Mouse (Mus musculus) CH12.LX (cell line): ENCODE data around the gene Nes. TPM values are rescaled to one million over a fixed set of nuclear protein-coding genes. Genes with fewer than 3 reads are reported as not detected.
A peak's percentile ranks its signal among the peaks of the same experiment; 100 is the strongest.

Source experiments
- DNase-seq: peaks from one replicate; pipeline ENCODE4 v3.0.0-alpha.2; 2013; ENCODE audit errors: extremely low read depth
- H3K27ac ChIP-seq: 2 replicates; pipeline ENCODE4 v1.5.1; 2012; ENCODE audit warnings: low read depth, mild to moderate bottlenecking, control low read depth, moderate library complexity; ENCODE audit not compliant: insufficient read depth
- H3K27me3 ChIP-seq: replicated peaks from 2 replicates; pipeline ENCODE3; 2012; ENCODE audit warnings: inconsistent platforms
- H3K36me3 ChIP-seq, 2 experiments: replicated peaks in 1 of 2; 2 replicates each; pipeline versions ENCODE3 to v1.6.1; 2012; ENCODE audit warnings: inconsistent platforms in 1 of 2, low read length in 1 of 2, mild to moderate bottlenecking in 1 of 2, mixed read lengths in 1 of 2, moderate library complexity in 1 of 2; ENCODE audit not compliant: control insufficient read depth in 1 of 2, insufficient read depth in 1 of 2
- H3K4me1 ChIP-seq, 2 experiments: 2 replicates each; pipeline ENCODE4 v1.6.1; 2012; ENCODE audit warnings: inconsistent platforms in 1 of 2, moderate library complexity in 1 of 2; ENCODE audit not compliant: insufficient read depth in 2 of 2, control insufficient read depth in 1 of 2
- H3K4me2 ChIP-seq: 2 replicates; pipeline ENCODE4 v1.6.1; 2012; ENCODE audit warnings: low read depth, mild to moderate bottlenecking, control low read depth; ENCODE audit not compliant: poor library complexity, insufficient read depth, severe bottlenecking
- H3K4me3 ChIP-seq, 3 experiments: fragments of 150-350 bp in 1 of 3; sonication (generic) in 1 of 3; replicated peaks in 1 of 3; 2 replicates each; pipeline versions ENCODE3 to v1.5.1; 2011 to 2012; ENCODE audit warnings: low read depth in 2 of 3, low read length in 2 of 3, mild to moderate bottlenecking in 2 of 3, moderate library complexity in 2 of 3, control low read depth in 1 of 3, improper control_type of control experiment in 1 of 3, inconsistent platforms in 1 of 3, mixed read lengths in 1 of 3; ENCODE audit not compliant: poor library complexity in 1 of 3
- H3K79me2 ChIP-seq: replicated peaks from 2 replicates; pipeline ENCODE4 v1.6.1; 2012; ENCODE audit warnings: mild to moderate bottlenecking, moderate library complexity; ENCODE audit not compliant: control insufficient read depth, poor library complexity, insufficient read depth, severe bottlenecking; ENCODE audit errors: extremely low read depth
- H3K9ac ChIP-seq: 2 replicates; pipeline ENCODE4 v1.6.1; 2012; ENCODE audit warnings: low read depth, mild to moderate bottlenecking, control low read depth, moderate library complexity; ENCODE audit not compliant: insufficient read depth
- H3K9me3 ChIP-seq: replicated peaks from 2 replicates; pipeline ENCODE3; 2012; ENCODE audit warnings: low read length, inconsistent platforms, mixed read lengths
- BHLHE40 ChIP-seq: IDR thresholded peaks from 2 replicates; pipeline ENCODE4 v1.6.1; 2011; ENCODE audit warnings: mild to moderate bottlenecking, low read depth, low read length, improper control_type of control experiment
- CHD2 ChIP-seq: IDR thresholded peaks from 2 replicates; pipeline ENCODE4 v1.6.1; 2011; ENCODE audit warnings: low read length, improper control_type of control experiment
- E2F4 ChIP-seq: IDR thresholded peaks from 2 replicates; pipeline ENCODE4 v1.6.1; 2011; ENCODE audit warnings: low read depth, low read length, improper control_type of control experiment; ENCODE audit not compliant: insufficient replicate concordance
- EP300 ChIP-seq: IDR thresholded peaks from 2 replicates; pipeline ENCODE4 v1.6.1; 2011; ENCODE audit warnings: low read length, improper control_type of control experiment
- ETS1 ChIP-seq: conservative IDR thresholded peaks from 2 replicates; pipeline ENCODE4 v1.6.1; 2012; ENCODE audit warnings: low read depth, mild to moderate bottlenecking, inconsistent platforms, low read length, improper control_type of control experiment, moderate library complexity
- GABPA ChIP-seq: IDR thresholded peaks from 2 replicates; pipeline ENCODE4 v1.6.1; 2012; ENCODE audit warnings: low read depth, low read length, improper control_type of control experiment, inconsistent platforms; ENCODE audit not compliant: insufficient replicate concordance
- JUND ChIP-seq: conservative IDR thresholded peaks from 2 replicates; pipeline ENCODE4 v1.6.1; 2011; ENCODE audit warnings: low read depth, low read length, improper control_type of control experiment
- MAX ChIP-seq: IDR thresholded peaks from 2 replicates; pipeline ENCODE4 v1.6.1; 2011; ENCODE audit warnings: low read length, improper control_type of control experiment
- MAZ ChIP-seq: IDR thresholded peaks from 2 replicates; pipeline ENCODE4 v1.6.1; 2012; ENCODE audit warnings: low read depth, mild to moderate bottlenecking, inconsistent platforms, low read length, improper control_type of control experiment, moderate library complexity
- MEF2A ChIP-seq: IDR thresholded peaks from 2 replicates; pipeline ENCODE4 v1.6.1; 2014; ENCODE audit warnings: low read depth, mild to moderate bottlenecking, inconsistent platforms, low read length, improper control_type of control experiment, borderline replicate concordance
- MXI1 ChIP-seq: IDR thresholded peaks from 2 replicates; pipeline ENCODE4 v1.6.1; 2011; ENCODE audit warnings: mild to moderate bottlenecking, low read depth, low read length, improper control_type of control experiment
- MYC ChIP-seq: IDR thresholded peaks from 2 replicates; pipeline ENCODE4 v1.6.1; 2011; ENCODE audit warnings: low read depth, mild to moderate bottlenecking, improper control_type of control experiment, low read length
- NELFE ChIP-seq: IDR thresholded peaks from 2 replicates; pipeline ENCODE4 v1.6.1; 2011; ENCODE audit warnings: low read depth, low read length, improper control_type of control experiment
- RAD21 ChIP-seq: IDR thresholded peaks from 2 replicates; pipeline ENCODE4 v1.6.1; 2011; ENCODE audit warnings: low read depth, mild to moderate bottlenecking, low read length, improper control_type of control experiment, moderate library complexity
- RCOR1 ChIP-seq: conservative IDR thresholded peaks from 2 replicates; pipeline ENCODE4 v1.6.1; 2012; ENCODE audit warnings: low read depth, mild to moderate bottlenecking, inconsistent platforms, low read length, improper control_type of control experiment
- SIN3A ChIP-seq: IDR thresholded peaks from 2 replicates; pipeline ENCODE4 v1.6.1; 2012; ENCODE audit warnings: low read length, improper control_type of control experiment, inconsistent platforms
- TCF12 ChIP-seq: IDR thresholded peaks from 2 replicates; pipeline ENCODE4 v1.6.1; 2014; ENCODE audit warnings: low read depth, mild to moderate bottlenecking, inconsistent platforms, low read length, improper control_type of control experiment
- USF1 ChIP-seq: IDR thresholded peaks from 2 replicates; pipeline ENCODE4 v1.6.1; 2014; ENCODE audit warnings: low read depth, mild to moderate bottlenecking, inconsistent platforms, low read length, improper control_type of control experiment
- USF2 ChIP-seq: conservative IDR thresholded peaks from 2 replicates; pipeline ENCODE4 v1.6.1; 2011; ENCODE audit warnings: low read depth, low read length, improper control_type of control experiment
- ZC3H11A ChIP-seq: IDR thresholded peaks from 2 replicates; pipeline ENCODE4 v1.6.1; 2012; ENCODE audit warnings: low read depth, mild to moderate bottlenecking, inconsistent platforms, low read length, improper control_type of control experiment
- ZMIZ1 ChIP-seq: IDR thresholded peaks from 2 replicates; pipeline ENCODE4 v1.6.1; 2012; ENCODE audit warnings: low read depth, mild to moderate bottlenecking, inconsistent platforms, low read length, improper control_type of control experiment
- ZNF384 ChIP-seq: IDR thresholded peaks from 2 replicates; pipeline ENCODE4 v1.6.1; 2012; ENCODE audit warnings: low read depth, low read length, improper control_type of control experiment, inconsistent platforms
- dilution Hi-C: fragments of 300-500 bp; cut with MboI; formaldehyde crosslinking; loops from 2 replicates; pipeline ENCODE4 v1.14.3; 2020; ENCODE audit warnings: low sequenced_read_pairs; ENCODE audit not compliant: extremely low pct_unique_long_range_greater_than_20kb, extremely low pct_ligation_motif_present
- in situ Hi-C: fragments of 300-500 bp; cut with MboI; formaldehyde crosslinking; loops from 3 replicates; pipeline ENCODE4 v1.14.3; 2019; ENCODE audit warnings: low sequenced_read_pairs, low pct_ligation_motif_present, low pct_unique_long_range_greater_than_20kb, mixed read lengths
- polyA plus RNA-seq: library from polyadenylated mRNA; unstranded; fragments of >175 nt; gene quantifications from 2 replicates; pipeline ENCODE4 v1.2.1, GENCODE M21; 2012; ENCODE audit warnings: low read depth; ENCODE audit not compliant: insufficient read length
- total RNA-seq, 2 experiments: library from RNA; depleted of rRNA; stranded (reverse); fragments of 300-350 nt in 1 of 2; fragments of >200 nt in 1 of 2; gene quantifications; 2 replicates each; pipeline ENCODE4 v1.2.3; 2012 to 2014

Gene Nes
- total and polyA plus RNA-seq, 3 experiments = 0.04 TPM; not detected in 1

DNA sequence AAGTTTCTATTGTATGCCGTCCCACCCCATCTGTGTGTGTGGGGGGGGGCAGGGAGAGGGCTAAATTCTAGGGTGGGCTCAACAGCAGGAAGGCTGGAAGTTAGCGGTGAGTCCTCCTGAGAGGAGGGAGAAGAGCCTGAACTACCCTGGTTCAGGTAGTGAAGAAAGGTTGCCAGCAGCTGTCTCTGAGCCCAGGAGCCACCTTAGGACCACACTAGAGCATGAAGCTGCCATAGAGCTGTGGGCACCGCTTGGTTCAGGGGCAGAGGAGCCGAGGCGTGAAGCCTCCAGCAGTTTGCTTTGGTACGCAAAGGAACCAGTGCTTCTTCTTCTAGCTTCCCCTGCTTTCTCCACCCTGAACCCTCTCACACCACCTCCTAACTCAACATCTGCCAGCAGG is 12.7 kb downstream of the Nes start:
- H3K9me3 ChIP-seq = no peaks in the 10 kb centered on the region
- peak overlapping the region; percentile 35; the same call in 1 of the 2 replicates for H3K4me2 ChIP-seq
- H3K36me3 ChIP-seq = no peaks in the 10 kb centered on the region
- in situ Hi-C loops (no loop called here), dilution Hi-C loops (no loop called here)
- H3K4me1 ChIP-seq = peaks cover 23 to 85% of the 10 kb centered on the region in 2 experiments
- no peaks in the 10 kb centered on the region for H3K79me2 ChIP-seq
- peaks cover 14% of the 10 kb centered on the region for H3K27me3 ChIP-seq
- TF ChIP-seq GABPA = no peak
- TF ChIP-seq RCOR1 = no peak
- TF ChIP-seq BHLHE40 = no peak
- TF ChIP-seq ZC3H11A = no peak
- TF ChIP-seq E2F4 = no peak
- TF ChIP-seq ZMIZ1 = no peak
- no peak for TF ChIP-seq RAD21
- no peak for TF ChIP-seq USF2
- TF ChIP-seq USF1 = no peak
- no peak for TF ChIP-seq MYC
- TF ChIP-seq MAX = no peak
- no peak for TF ChIP-seq MAZ
- TF ChIP-seq MXI1 = no peak
- peak overlapping the region in 1 of 3 experiments; percentile 25 for H3K4me3 ChIP-seq
- no peak overlapping the region for H3K9ac ChIP-seq
- DNase-seq = no peak
- H3K27ac ChIP-seq = peak overlapping the region; percentile 17; the same call in 1 of the 2 replicates

DNA sequence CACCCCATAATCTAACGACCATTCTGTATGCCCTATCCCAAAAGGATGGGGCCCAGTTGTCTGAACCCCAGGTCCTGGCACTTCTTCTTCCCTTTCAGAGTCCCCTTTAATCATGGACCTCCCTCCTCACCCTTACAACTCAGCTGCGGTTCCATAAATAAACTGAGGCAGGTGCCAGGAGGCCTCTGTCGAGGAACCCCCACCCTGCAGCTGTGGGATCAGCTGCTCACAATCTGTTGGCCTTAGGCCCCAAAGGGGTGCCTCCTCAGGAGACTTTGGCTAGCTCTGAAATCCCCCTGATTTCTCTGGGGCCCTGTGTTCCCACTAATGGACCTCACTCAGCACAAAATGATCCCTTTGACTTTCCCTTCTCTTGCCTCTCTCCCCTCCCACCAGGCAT is 13.2 kb downstream of the Nes start:
- Histone ChIP-seq H3K36me3 (no peaks in the 10 kb centered on the region), H3K27me3 (peaks cover 14% of the 10 kb centered on the region), H3K4me3 (no peak overlapping the region), H3K4me2 (no peak overlapping the region), H3K79me2 (no peaks in the 10 kb centered on the region), H3K9ac (no peak overlapping the region), H3K4me1 (peaks cover 23 to 85% of the 10 kb centered on the region in 2 experiments), H3K9me3 (no peaks in the 10 kb centered on the region), H3K27ac (peak overlapping the region; percentile 17; the same call in 1 of the 2 replicates)
- in situ Hi-C loops (no loop called here), dilution Hi-C loops (no loop called here)
- peak; percentile 48 for DNase-seq
- TF ChIP-seq TCF12 = peak; percentile 86
- no peak for TF ChIP-seq JUND
- no peak for TF ChIP-seq SIN3A
- TF ChIP-seq NELFE = no peak
- no peak for TF ChIP-seq USF1
- 0 out of 2 replicates have a peak, but pooled peaks have one; percentile 13 for TF ChIP-seq CHD2
- TF ChIP-seq EP300 = peak; percentile 59; the same call in 1 of the 2 replicates
- TF ChIP-seq BHLHE40 = peak; percentile 86
- peak; percentile 87 for TF ChIP-seq MEF2A
- peak; percentile 92 for TF ChIP-seq ETS1
- TF ChIP-seq E2F4 = no peak
- no peak for TF ChIP-seq ZNF384
